Mouse (Mus musculus) granulocyte monocyte progenitor cell, adult 5-6 weeks (primary cell): Measurements from ENCODE around the gene Fcmr. TPM values are rescaled to one million over a fixed set of nuclear protein-coding genes. Genes with fewer than 3 reads are reported as not detected.

Experiments
- ATAC-seq: replicated peaks from 2 replicates; pipeline ENCODE4 v1.8.0; 2016; ENCODE audit warnings: mild to moderate bottlenecking, moderate TSS enrichment, inconsistent platforms; ENCODE audit not compliant: poor library complexity, severe bottlenecking
- total RNA-seq, 2 experiments: library from RNA; stranded (forward) in 1 of 2; stranded (reverse) in 1 of 2; fragments of 200-712, 200-1000 nt in 1 of 2; fragments of >200 nt in 1 of 2; fragmentation: Nextera tagmentation in 1 of 2; gene quantifications; 2 replicates each; pipeline ENCODE4 v1.2.3; 2014 to 2017

Gene Fcmr
- total RNA-seq (2014; fragmentation: Nextera tagmentation), result not detected in 2 replicates
- total RNA-seq (2017), result not detected in 2 replicates

- no peak for ATAC-seq
Measured at GRCm38 (mm10) chr1:130865541-130866221, at the start of gene Fcmr. Gene Fcmr, plus strand, starts transcription at chr1:130865669.

- no peak for ATAC-seq
Measured at GRCm38 (mm10) chr1:130819737-130820136, 45.7 kb upstream of the Fcmr start.

- no peak for ATAC-seq
Measured at GRCm38 (mm10) chr1:130820316-130821148, 44.9 kb upstream of the Fcmr start.

- peak; percentile 42; the same call in 1 of the 2 replicates for ATAC-seq
Measured at GRCm38 (mm10) chr1:130821149-130821471, 44.4 kb upstream of the Fcmr start.

- ATAC-seq, result no peak
Measured at GRCm38 (mm10) chr1:130821911-130822625, 43.4 kb upstream of the Fcmr start.

- ATAC-seq, result no peak
Measured at GRCm38 (mm10) chr1:130826448-130826847, 39.0 kb upstream of the Fcmr start, which contains the start of gene Pigr. Gene Pigr, plus strand, starts transcription at chr1:130826684.

GRCm38 (mm10) chr1:130828656-130829055 lies 36.8 kb upstream of the Fcmr start:
- ATAC-seq, result no peak

GRCm38 (mm10) chr1:130829906-130830830 lies 35.3 kb upstream of the Fcmr start:
- no peak for ATAC-seq

- no peak for ATAC-seq
Measured at GRCm38 (mm10) chr1:130832230-130833149, 33.0 kb upstream of the Fcmr start.

- no peak for ATAC-seq
Measured at GRCm38 (mm10) chr1:130835161-130835936, 30.1 kb upstream of the Fcmr start.

- ATAC-seq, result no peak; the same call in 1 of the 2 replicates
Measured at GRCm38 (mm10) chr1:130838288-130838687, 27.2 kb upstream of the Fcmr start.

GRCm38 (mm10) chr1:130840599-130841379 lies 24.7 kb upstream of the Fcmr start:
- ATAC-seq, result no peak

- ATAC-seq, result no peak
Measured at GRCm38 (mm10) chr1:130841621-130842020, 23.8 kb upstream of the Fcmr start.

- no peak for ATAC-seq
Measured at GRCm38 (mm10) chr1:130844516-130844915, 21.0 kb upstream of the Fcmr start.

GRCm38 (mm10) chr1:130849530-130850214 lies 15.8 kb upstream of the Fcmr start:
- ATAC-seq, result no peak

GRCm38 (mm10) chr1:130850405-130850804 lies 15.1 kb upstream of the Fcmr start:
- no peak for ATAC-seq

GRCm38 (mm10) chr1:130854819-130855218 lies 10.7 kb upstream of the Fcmr start:
- no peak for ATAC-seq
